Mouse (Mus musculus) bone marrow, adult 2 months (tissue): Measurements from ENCODE around the gene Romo1.

Source experiments
- CTCF ChIP-seq: fragments of 200-500 bp; IDR thresholded peaks from 2 replicates; pipeline ENCODE4 v1.5.1; 2011; ENCODE audit warnings: low read length, control low read depth; ENCODE audit not compliant: control insufficient read depth, insufficient read depth
- POLR2A ChIP-seq: fragments of 200-500 bp; IDR thresholded peaks from 2 replicates; pipeline ENCODE4 v1.6.1; 2011; ENCODE audit warnings: low read depth, mild to moderate bottlenecking, control low read depth, low read length, borderline replicate concordance; ENCODE audit not compliant: control insufficient read depth

DNA sequence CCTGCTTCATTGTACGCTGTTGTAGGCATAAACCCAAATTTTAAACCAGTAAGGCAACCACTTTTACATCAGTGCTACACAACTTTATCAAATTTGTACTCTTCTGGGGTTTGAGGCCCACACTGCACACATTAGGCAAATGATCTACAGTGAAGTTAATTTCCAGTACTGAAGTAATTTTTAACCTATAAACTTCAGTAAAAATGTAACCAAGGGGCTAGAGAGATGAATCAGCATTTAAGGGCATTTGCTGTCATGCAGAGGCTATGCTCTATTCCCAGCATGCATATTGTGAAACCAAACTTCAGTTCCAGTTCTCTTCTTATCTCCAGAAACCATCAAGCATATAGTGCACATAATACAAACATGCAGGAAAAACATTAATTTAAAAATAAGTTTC lies 21.6 kb downstream of the Romo1 start:
- TF ChIP-seq CTCF (no peak), POLR2A (no peak)
